Mouse (Mus musculus) kidney, adult 2 months (tissue): ENCODE measurements at regions not wholly inside any gene's neighbourhood (a gene's known extent, or its start where the extent isn't known, plus 50 kb on each side); places are given as distances from the start of the nearest gene placed in this dataset.

ENCODE experiments used
- DNase-seq: peaks from one replicate; pipeline ENCODE4 v3.0.0; 2021
- H3K27ac ChIP-seq: fragments of 200-500 bp; 2 replicates; pipeline ENCODE4 v1.5.1; 2012; ENCODE audit warnings: low read depth, low read length, control low read depth, inconsistent platforms; ENCODE audit not compliant: insufficient read depth
- H3K27me3 ChIP-seq: fragments of 200-500 bp; replicated peaks from 2 replicates; pipeline ENCODE4 v1.6.1; 2012; ENCODE audit warnings: mild to moderate bottlenecking, moderate library complexity, low read length, inconsistent platforms; ENCODE audit not compliant: control insufficient read depth, insufficient read depth
- H3K36me3 ChIP-seq: fragments of 200-500 bp; 2 replicates; pipeline ENCODE4 v1.6.1; 2012; ENCODE audit warnings: mild to moderate bottlenecking, moderate library complexity, low read length, inconsistent platforms; ENCODE audit not compliant: control insufficient read depth, insufficient read depth
- H3K4me1 ChIP-seq: fragments of 200-500 bp; 2 replicates; pipeline ENCODE4 v1.6.1; 2011; ENCODE audit warnings: low read length; ENCODE audit not compliant: control insufficient read depth, insufficient read depth
- H3K4me3 ChIP-seq: fragments of 200-500 bp; 2 replicates; pipeline ENCODE4 v1.5.1; 2011; ENCODE audit warnings: mild to moderate bottlenecking, low read depth, low read length, control low read depth; ENCODE audit not compliant: insufficient read depth
- CTCF ChIP-seq: fragments of 200-500 bp; conservative IDR thresholded peaks from 2 replicates; pipeline ENCODE4 v1.5.1; 2011; ENCODE audit warnings: low read depth, mild to moderate bottlenecking, control low read depth, low read length, moderate library complexity, mixed read lengths; ENCODE audit not compliant: insufficient read depth, insufficient read length
- POLR2A ChIP-seq: fragments of 200-500 bp; IDR thresholded peaks from one replicate; pipeline ENCODE4 v1.6.1; 2011; ENCODE audit warnings: low read depth, low read length, control low read depth
- WGBS: fragments of 180-500 bp; shearing (Covaris S2); methylation state at CpG from one replicate; pipeline ENCODE4 v1.1.7; 2018; 5-methylcytosine and 5-hydroxymethylcytosine counted together

GRCm38 (mm10) chr7:73637810-73638125 lies 96.1 kb upstream of the Chd2 start:
- TF ChIP-seq CTCF, result no peak
- no peak for TF ChIP-seq POLR2A
- WGBS, result 80% methylated on average over 4 of the region's 4 CpGs
- no peak for DNase-seq
- Histone ChIP-seq H3K4me3 (no peak overlapping the region), H3K27ac (no peak overlapping the region), H3K27me3 (no peaks in the 10 kb centered on the region), H3K4me1 (no peaks in the 10 kb centered on the region), H3K36me3 (no peaks in the 10 kb centered on the region)

DNA sequence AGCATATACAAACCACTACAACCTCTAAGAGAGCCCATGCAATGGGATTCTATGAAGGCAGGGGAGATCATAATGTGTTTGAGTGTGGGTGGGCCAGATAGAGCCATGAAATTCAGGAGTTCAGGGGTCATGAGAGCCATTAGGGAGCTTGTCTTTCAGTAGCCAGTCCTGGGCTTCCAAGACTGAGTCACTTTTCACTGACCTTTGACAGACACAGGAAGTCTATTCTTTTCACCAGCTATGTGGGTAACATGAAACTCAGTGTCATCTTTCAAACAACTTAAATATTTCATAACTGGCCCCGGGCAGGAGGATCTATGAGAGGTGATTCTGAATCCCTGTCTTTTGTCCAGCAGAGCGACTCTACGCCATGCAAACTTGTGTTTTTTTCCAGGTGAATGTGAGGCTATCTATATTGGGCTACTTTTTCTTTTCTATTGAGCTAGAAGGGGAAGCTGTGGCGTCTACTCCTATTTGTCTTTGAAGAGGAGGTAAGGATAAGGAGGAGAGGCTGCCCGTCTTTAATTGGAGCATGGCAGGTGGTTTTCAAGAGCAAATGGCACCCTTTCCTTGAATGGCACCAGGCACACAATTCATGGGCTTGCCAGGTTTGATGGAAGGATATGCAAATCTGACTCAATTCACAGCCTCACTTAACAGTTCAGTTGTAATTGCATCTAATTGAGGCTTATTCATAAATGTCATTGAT lies 95.6 kb upstream of the Chd2 start:
- Histone ChIP-seq H3K27ac (no peak overlapping the region), H3K4me3 (no peak overlapping the region), H3K36me3 (no peaks in the 10 kb centered on the region), H3K27me3 (no peaks in the 10 kb centered on the region), H3K4me1 (no peaks in the 10 kb centered on the region)
- 80% methylated on average over 5 of the region's 5 CpGs for WGBS
- TF ChIP-seq CTCF (no peak), POLR2A (no peak)
- DNase-seq, result no peak

DNA sequence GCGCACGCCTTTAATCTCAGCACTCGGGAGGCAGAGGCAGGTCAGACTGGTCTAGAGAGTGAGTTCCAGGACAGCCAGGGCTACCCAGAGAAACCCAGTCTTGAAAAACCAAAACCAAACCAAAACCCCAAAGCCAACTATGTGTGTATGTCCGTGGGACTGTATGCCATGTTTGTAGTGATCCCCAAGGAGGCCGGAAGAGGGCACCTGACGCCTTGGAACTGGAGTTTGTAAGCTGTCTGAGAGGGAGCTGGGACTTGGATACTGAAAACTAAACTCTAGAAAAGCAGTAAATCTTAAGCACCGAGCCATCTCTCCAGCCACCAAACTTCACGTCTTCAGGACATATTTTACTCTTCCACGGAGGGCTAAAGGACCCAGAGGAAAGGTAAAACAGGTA lies 93.8 kb upstream of the Chd2 start:
- no peak overlapping the region for H3K4me3 ChIP-seq
- no peaks in the 10 kb centered on the region for H3K36me3 ChIP-seq
- H3K27me3 ChIP-seq, result no peaks in the 10 kb centered on the region
- H3K4me1 ChIP-seq, result no peaks in the 10 kb centered on the region
- no peak overlapping the region for H3K27ac ChIP-seq
- 95% methylated on average over 9 of the region's 9 CpGs for WGBS
- no peak for DNase-seq
- TF ChIP-seq CTCF (no peak), POLR2A (no peak)

DNA sequence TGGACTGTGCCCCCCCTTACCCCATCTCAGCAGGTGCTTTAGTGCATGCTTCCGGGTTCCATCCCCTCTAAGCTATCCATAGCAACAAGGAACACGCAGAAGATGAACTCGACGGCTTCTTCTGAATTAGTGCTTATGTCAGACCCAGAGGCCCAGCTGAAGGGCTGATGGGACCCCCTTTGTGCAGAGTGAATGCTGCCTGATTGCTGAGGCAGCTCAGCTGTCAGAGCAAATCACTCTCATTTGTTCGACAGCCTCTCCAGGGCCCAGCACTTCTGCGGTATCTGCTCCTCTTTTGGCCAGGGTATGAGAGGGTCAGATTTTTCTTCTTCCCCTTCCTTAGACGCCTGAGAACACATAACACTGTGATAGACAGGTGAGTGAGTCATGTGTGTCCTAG lies 89.2 kb upstream of the Chd2 start:
- 84% methylated on average over 7 of the region's 7 CpGs for WGBS
- H3K27ac ChIP-seq, result no peak overlapping the region
- TF ChIP-seq CTCF, result no peak
- no peak for TF ChIP-seq POLR2A
- H3K27me3 ChIP-seq, result no peaks in the 10 kb centered on the region
- no peak for DNase-seq
- H3K4me3 ChIP-seq, result no peak overlapping the region
- peaks cover 8% of the 10 kb centered on the region for H3K4me1 ChIP-seq
- no peaks in the 10 kb centered on the region for H3K36me3 ChIP-seq

DNA sequence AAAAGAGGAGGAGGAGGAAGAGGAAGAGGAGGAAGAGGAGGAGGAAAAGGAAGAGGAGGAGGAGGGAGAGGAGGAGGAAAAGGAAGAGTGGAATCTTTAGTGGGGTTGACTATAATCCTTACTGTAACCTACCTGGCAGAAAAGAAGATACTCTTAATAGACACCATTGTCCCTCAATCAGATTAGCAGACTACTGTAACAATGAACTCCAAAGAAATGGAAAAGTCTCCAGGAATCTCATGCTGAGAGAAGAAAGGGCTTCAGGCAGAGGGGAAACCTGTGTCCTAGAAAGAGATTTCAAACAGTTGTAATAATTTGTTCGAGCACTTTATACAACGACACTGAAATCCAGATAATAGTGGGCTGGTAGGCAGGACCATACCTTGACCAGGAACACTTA lies 87.6 kb upstream of the Chd2 start:
- Histone ChIP-seq H3K36me3 (no peaks in the 10 kb centered on the region; the same call in 1 of the 2 replicates), H3K27ac (no peak overlapping the region), H3K4me1 (peaks cover 13% of the 10 kb centered on the region), H3K4me3 (no peak overlapping the region), H3K27me3 (no peaks in the 10 kb centered on the region)
- WGBS, result 91% methylated on average over 2 of the region's 2 CpGs
- no peak for DNase-seq
- no peak for TF ChIP-seq POLR2A
- TF ChIP-seq CTCF, result no peak

DNA sequence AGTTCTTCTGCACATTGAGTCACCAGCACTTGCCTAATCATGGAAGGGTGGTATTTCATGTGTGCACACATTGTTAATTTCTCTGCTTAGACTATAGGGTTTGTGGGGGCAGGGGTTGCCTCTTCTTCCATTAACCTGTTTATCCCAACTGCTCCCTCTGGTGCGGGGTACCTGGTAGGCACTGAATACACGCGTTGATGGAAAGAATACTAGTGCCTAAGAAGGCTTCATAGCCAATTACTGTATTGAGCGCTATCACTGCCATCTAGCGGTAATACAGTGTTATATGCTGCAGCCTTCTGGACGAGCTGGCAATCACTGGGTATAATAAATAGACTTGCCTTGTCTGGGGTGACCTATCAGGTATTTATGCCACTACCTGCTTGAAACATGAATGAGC lies 86.4 kb upstream of the Chd2 start:
- peaks cover 13% of the 10 kb centered on the region for H3K4me1 ChIP-seq
- under 1% methylated on average over 6 of the region's 6 CpGs for WGBS

DNA sequence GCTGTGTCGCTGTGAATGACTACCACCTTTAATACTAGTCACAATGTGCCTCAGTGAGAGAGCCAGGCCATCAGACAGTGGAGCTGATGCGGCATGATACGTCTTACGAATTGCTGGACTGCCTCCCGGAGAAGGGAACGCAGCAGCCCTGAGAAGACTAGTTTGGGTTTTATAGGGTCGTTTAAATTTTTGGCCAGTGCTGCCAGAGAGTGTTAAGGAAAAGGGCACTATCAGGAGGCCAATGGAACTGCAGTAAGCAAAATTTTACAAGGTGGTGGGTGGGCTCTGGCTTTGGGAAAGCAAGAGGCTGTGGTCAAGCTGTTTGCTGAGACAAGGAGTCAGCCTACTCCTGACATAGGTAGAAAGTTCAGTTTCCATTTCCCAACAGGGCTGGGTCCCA lies 84.7 kb upstream of the Chd2 start:
- H3K4me1 ChIP-seq, result peaks cover 16% of the 10 kb centered on the region
- no peaks in the 10 kb centered on the region; the same call in 1 of the 2 replicates for H3K36me3 ChIP-seq
- DNase-seq, result no peak
- no peak overlapping the region for H3K4me3 ChIP-seq
- 64% methylated on average over 7 of the region's 7 CpGs for WGBS
- H3K27ac ChIP-seq, result peak overlapping the region; percentile 86
- TF ChIP-seq CTCF (no peak), POLR2A (no peak)
- H3K27me3 ChIP-seq, result no peaks in the 10 kb centered on the region

More for the DNA sequence above, 86.4 kb upstream of the Chd2 start:
- Histone ChIP-seq H3K27me3 (no peaks in the 10 kb centered on the region), H3K4me3 (no peak overlapping the region), H3K36me3 (no peaks in the 10 kb centered on the region; the same call in 1 of the 2 replicates), H3K27ac (no peak overlapping the region)
- peak; percentile 90 for DNase-seq
- TF ChIP-seq CTCF (peak; percentile 73), POLR2A (no peak)
